Mouse (Mus musculus) MEL (cell line): Measurements from ENCODE around the gene Trem1. TPM values are rescaled to one million over a fixed set of nuclear protein-coding genes. Genes with fewer than 3 reads are reported as not detected.

Source experiments
- DNase-seq: peaks from one replicate; pipeline ENCODE4 v3.0.0; 2011; ENCODE audit warnings: low read depth, low spot score
- H3K27ac ChIP-seq: 2 replicates; pipeline ENCODE4 v1.5.1; 2012; ENCODE audit warnings: low read depth, mild to moderate bottlenecking, control low read depth, low read length, moderate library complexity; ENCODE audit not compliant: control insufficient read depth
- H3K27me3 ChIP-seq, 2 experiments: fragments of 150-350 bp in 1 of 2; sonication (generic) in 1 of 2; 2 replicates each; pipeline ENCODE4 v1.6.1; 2012; ENCODE audit warnings: low read length in 2 of 2, mild to moderate bottlenecking in 2 of 2, improper control_type of control experiment in 1 of 2, moderate library complexity in 1 of 2; ENCODE audit not compliant: insufficient read depth in 2 of 2, control insufficient read depth in 1 of 2
- H3K36me3 ChIP-seq, 2 experiments: 2 replicates each; pipeline ENCODE4 v1.6.1; 2012 to 2014; ENCODE audit warnings: low read length in 2 of 2, improper control_type of control experiment in 1 of 2, inconsistent platforms in 1 of 2, mild to moderate bottlenecking in 1 of 2; ENCODE audit not compliant: insufficient read depth in 2 of 2, control insufficient read depth in 1 of 2
- H3K4me1 ChIP-seq, 2 experiments: fragments of 150-350 bp in 1 of 2; sonication (generic) in 1 of 2; 2 replicates each; pipeline ENCODE4 v1.6.1; 2012; ENCODE audit warnings: low read length in 2 of 2, improper control_type of control experiment in 1 of 2, mild to moderate bottlenecking in 1 of 2; ENCODE audit not compliant: insufficient read depth in 2 of 2, control insufficient read depth in 1 of 2
- H3K4me3 ChIP-seq, 2 experiments: fragments of 150-350 bp in 1 of 2; sonication (generic) in 1 of 2; 2 replicates each; pipeline ENCODE4 v1.5.1; 2012; ENCODE audit warnings: low read depth in 2 of 2, low read length in 2 of 2, mild to moderate bottlenecking in 2 of 2, moderate library complexity in 2 of 2, control low read depth in 1 of 2, improper control_type of control experiment in 1 of 2; ENCODE audit not compliant: control insufficient read depth in 1 of 2, insufficient read depth in 1 of 2
- H3K79me2 ChIP-seq: 2 replicates; pipeline ENCODE4 v1.6.1; 2012; ENCODE audit warnings: mild to moderate bottlenecking, low read length, moderate library complexity; ENCODE audit not compliant: control insufficient read depth, poor library complexity, insufficient read depth
- H3K9ac ChIP-seq: 2 replicates; pipeline ENCODE4 v1.6.1; 2012; ENCODE audit warnings: low read depth, mild to moderate bottlenecking, control low read depth, low read length, moderate library complexity; ENCODE audit not compliant: control insufficient read depth, poor library complexity, severe bottlenecking
- H3K9me3 ChIP-seq: fragments of 150-350 bp; sonication (generic); replicated peaks from 2 replicates; pipeline ENCODE4 v1.6.1; 2012; ENCODE audit warnings: mild to moderate bottlenecking, low read length, improper control_type of control experiment, moderate library complexity; ENCODE audit not compliant: insufficient read depth
- BHLHE40 ChIP-seq: IDR thresholded peaks from 2 replicates; pipeline ENCODE4 v1.6.1; 2012; ENCODE audit warnings: low read depth, mild to moderate bottlenecking, inconsistent platforms, low read length, improper control_type of control experiment, borderline replicate concordance
- CHD2 ChIP-seq: IDR thresholded peaks from 2 replicates; pipeline ENCODE4 v1.6.1; 2011; ENCODE audit warnings: low read length, improper control_type of control experiment
- CTCF ChIP-seq, 3 experiments: IDR thresholded peaks in 2 of 3; conservative IDR thresholded peaks in 1 of 3; 2 replicates each; pipeline ENCODE4 v1.5.1; 2011 to 2012; ENCODE audit warnings: low read length in 3 of 3, low read depth in 2 of 3, mild to moderate bottlenecking in 2 of 3, improper control_type of control experiment in 1 of 3, inconsistent platforms in 1 of 3, mixed read lengths in 1 of 3, moderate library complexity in 1 of 3; ENCODE audit not compliant: control insufficient read depth in 1 of 3, insufficient read depth in 1 of 3, poor library complexity in 1 of 3, severe bottlenecking in 1 of 3
- ELF1 ChIP-seq: IDR thresholded peaks from 2 replicates; pipeline ENCODE4 v1.6.1; 2014; ENCODE audit warnings: low read depth, mild to moderate bottlenecking, inconsistent platforms, low read length, improper control_type of control experiment, moderate library complexity
- EP300 ChIP-seq, 2 experiments: IDR thresholded peaks; 2 replicates each; pipeline ENCODE4 v1.6.1; 2011; ENCODE audit warnings: improper control_type of control experiment in 2 of 2, low read length in 2 of 2, low read depth in 1 of 2, mild to moderate bottlenecking in 1 of 2
- ETS1 ChIP-seq: IDR thresholded peaks from 2 replicates; pipeline ENCODE4 v1.6.1; 2012; ENCODE audit warnings: low read depth, mild to moderate bottlenecking, inconsistent platforms, low read length, improper control_type of control experiment, moderate library complexity
- GABPA ChIP-seq: IDR thresholded peaks from 2 replicates; pipeline ENCODE4 v1.6.1; 2012; ENCODE audit warnings: low read depth, mild to moderate bottlenecking, inconsistent platforms, low read length, improper control_type of control experiment, moderate library complexity
- GATA1 ChIP-seq: IDR thresholded peaks from 2 replicates; pipeline ENCODE4 v1.6.1; 2011; ENCODE audit warnings: low read depth, low read length, improper control_type of control experiment
- KAT2A ChIP-seq: conservative IDR thresholded peaks from 2 replicates; pipeline ENCODE4 v1.6.1; 2012; ENCODE audit warnings: low read depth, low read length, improper control_type of control experiment, inconsistent platforms
- MAZ ChIP-seq: IDR thresholded peaks from 2 replicates; pipeline ENCODE4 v1.6.1; 2012; ENCODE audit warnings: low read depth, mild to moderate bottlenecking, inconsistent platforms, low read length, improper control_type of control experiment
- MEF2A ChIP-seq: IDR thresholded peaks from 2 replicates; pipeline ENCODE4 v1.6.1; 2014; ENCODE audit warnings: low read depth, mild to moderate bottlenecking, inconsistent platforms, low read length, improper control_type of control experiment; ENCODE audit not compliant: poor library complexity, insufficient replicate concordance, severe bottlenecking; ENCODE audit errors: extremely low read depth
- MXI1 ChIP-seq: IDR thresholded peaks from 2 replicates; pipeline ENCODE4 v1.6.1; 2011; ENCODE audit warnings: mild to moderate bottlenecking, low read depth, low read length, improper control_type of control experiment
- NELFE ChIP-seq: IDR thresholded peaks from 2 replicates; pipeline ENCODE4 v1.6.1; 2011; ENCODE audit warnings: low read depth, low read length, improper control_type of control experiment
- NRF1 ChIP-seq: IDR thresholded peaks from 2 replicates; pipeline ENCODE4 v1.6.1; 2014; ENCODE audit warnings: low read depth, mild to moderate bottlenecking, inconsistent platforms, low read length, improper control_type of control experiment, moderate library complexity; ENCODE audit not compliant: poor library complexity, insufficient read depth, severe bottlenecking
- POLR2AphosphoS5 ChIP-seq: IDR thresholded peaks from 2 replicates; pipeline ENCODE4 v1.6.1; 2012; ENCODE audit warnings: low read depth, borderline replicate concordance, mild to moderate bottlenecking, inconsistent platforms, low read length, moderate library complexity, mixed read lengths
- RCOR1 ChIP-seq: IDR thresholded peaks from 2 replicates; pipeline ENCODE4 v1.6.1; 2012; ENCODE audit warnings: low read depth, mild to moderate bottlenecking, inconsistent platforms, low read length, improper control_type of control experiment
- USF1 ChIP-seq: IDR thresholded peaks from 2 replicates; pipeline ENCODE4 v1.6.1; 2014; ENCODE audit warnings: low read depth, mild to moderate bottlenecking, inconsistent platforms, low read length, improper control_type of control experiment, moderate library complexity
- ZMIZ1 ChIP-seq: IDR thresholded peaks from 2 replicates; pipeline ENCODE4 v1.6.1; 2012; ENCODE audit warnings: low read depth, mild to moderate bottlenecking, inconsistent platforms, low read length, improper control_type of control experiment, moderate library complexity
- polyA plus RNA-seq, 2 experiments: library from polyadenylated mRNA; stranded (reverse) in 1 of 2; unstranded in 1 of 2; fragments of >175 nt in 1 of 2; fragments of >200 nt in 1 of 2; gene quantifications; 2 replicates each; pipeline versions ENCODE4 v1.2.1 to v1.2.4; 2012; ENCODE audit warnings: low replicate concordance in 2 of 2, low read depth in 1 of 2; ENCODE audit not compliant: insufficient read length in 2 of 2, insufficient read depth in 1 of 2, missing spikeins in 1 of 2
- total RNA-seq: library from RNA; depleted of rRNA; stranded (reverse); fragments of 300-350 nt; gene quantifications from 2 replicates; pipeline ENCODE4 v1.2.3, GENCODE M21; 2012

The Trem1 gene
- total and polyA plus RNA-seq, 3 experiments, result 0.06 TPM; not detected in 2

- H3K9me3 ChIP-seq, result no peaks in the 10 kb centered on the region
- TF ChIP-seq MEF2A, result no peak
- no peak for TF ChIP-seq ETS1
- no peak for TF ChIP-seq RCOR1
- TF ChIP-seq GATA1, result no peak
- TF ChIP-seq CTCF (IDR thresholded peaks at IDR 0.05 in 2 of 3, conservative IDR thresholded peaks at IDR 0.05 in 1 of 3; ENCODE audit: control insufficient read depth in 1 of 3, insufficient read depth in 1 of 3, low read depth in 2 of 3, low read length in 3 of 3, poor library complexity in 1 of 3, severe bottlenecking in 1 of 3), result no peak
- TF ChIP-seq KAT2A, result no peak
- TF ChIP-seq EP300 (IDR thresholded peaks at IDR 0.05; ENCODE audit: low read depth in 1 of 2, low read length in 2 of 2), result no peak
- TF ChIP-seq ZMIZ1, result no peak
- no peak for TF ChIP-seq NRF1
- no peak for TF ChIP-seq MXI1
- TF ChIP-seq MAZ, result no peak
- TF ChIP-seq USF1, result no peak
- TF ChIP-seq ELF1, result no peak
- TF ChIP-seq GABPA, result no peak
- no peak for TF ChIP-seq CHD2
- TF ChIP-seq NELFE, result no peak
- no peak overlapping the region for H3K27ac ChIP-seq
- H3K79me2 ChIP-seq, result no peaks in the 10 kb centered on the region
- H3K4me1 ChIP-seq, result no peaks in the 10 kb centered on the region
- H3K4me3 ChIP-seq, result no peak overlapping the region
- H3K27me3 ChIP-seq, result no peaks in the 10 kb centered on the region
- no peaks in the 10 kb centered on the region for H3K36me3 ChIP-seq
- H3K9ac ChIP-seq, result no peak overlapping the region
- no peak for DNase-seq
Observed at GRCm38 (mm10) chr17:48213511-48213910, 19.1 kb upstream of the Trem1 start.

GRCm38 (mm10) chr17:48215429-48215828 is 17.1 kb upstream of the Trem1 start:
- H3K9ac ChIP-seq, result no peak overlapping the region
- H3K27me3 ChIP-seq, result no peaks in the 10 kb centered on the region
- H3K4me1 ChIP-seq, result no peaks in the 10 kb centered on the region
- TF ChIP-seq NELFE (no peak), ELF1 (no peak), BHLHE40 (no peak), POLR2AphosphoS5 (no peak)
- no peak for DNase-seq
- no peaks in the 10 kb centered on the region for H3K79me2 ChIP-seq
- H3K27ac ChIP-seq, result no peak overlapping the region
- H3K4me3 ChIP-seq, result no peak overlapping the region
- no peaks in the 10 kb centered on the region for H3K36me3 ChIP-seq
- H3K9me3 ChIP-seq, result no peaks in the 10 kb centered on the region
